Mouse (Mus musculus) heart, adult 2 months (tissue): Measurements from ENCODE around the gene Atp5h.

Experiments used
- CTCF ChIP-seq: fragments of 200-600 bp; IDR thresholded peaks from 2 replicates; pipeline ENCODE4 v1.8.1; 2022; ENCODE audit warnings: antibody characterized with exemption, mild to moderate bottlenecking, moderate library complexity
- EP300 ChIP-seq: fragments of 200-500 bp; IDR thresholded peaks from 2 replicates; pipeline ENCODE4 v1.6.1; 2011; ENCODE audit warnings: low read depth, low read length, control low read depth; ENCODE audit not compliant: insufficient read depth
- POLR2A ChIP-seq: fragments of 200-500 bp; IDR thresholded peaks from 2 replicates; pipeline ENCODE4 v1.6.1; 2011; ENCODE audit warnings: mild to moderate bottlenecking, low read depth, low read length, control low read depth; ENCODE audit not compliant: insufficient read depth

DNA sequence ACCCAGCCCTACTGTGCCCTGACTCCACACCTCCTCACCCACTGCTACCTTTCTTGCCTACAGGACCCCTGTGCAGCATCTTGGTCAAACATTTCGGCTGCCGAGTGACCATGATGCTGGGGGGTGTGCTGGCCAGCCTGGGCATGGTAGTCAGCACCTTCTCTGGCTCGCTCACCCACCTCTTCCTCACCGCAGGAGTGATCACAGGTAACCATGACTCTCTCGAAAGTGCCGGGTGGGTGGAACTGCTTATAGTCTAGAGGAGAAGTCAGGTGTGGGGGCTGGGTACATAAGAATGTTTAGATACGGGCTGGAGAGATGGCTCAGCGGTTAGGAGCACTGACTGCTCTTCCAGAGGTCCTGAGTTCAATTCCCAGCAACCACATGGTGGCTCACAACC, 45.1 kb upstream of the Atp5h start:
- TF ChIP-seq CTCF: no peak
- no peak for TF ChIP-seq POLR2A
- no peak for TF ChIP-seq EP300
